23 mouse cellular contexts compared by ENCODE assay signal in the genomic region with DNA sequence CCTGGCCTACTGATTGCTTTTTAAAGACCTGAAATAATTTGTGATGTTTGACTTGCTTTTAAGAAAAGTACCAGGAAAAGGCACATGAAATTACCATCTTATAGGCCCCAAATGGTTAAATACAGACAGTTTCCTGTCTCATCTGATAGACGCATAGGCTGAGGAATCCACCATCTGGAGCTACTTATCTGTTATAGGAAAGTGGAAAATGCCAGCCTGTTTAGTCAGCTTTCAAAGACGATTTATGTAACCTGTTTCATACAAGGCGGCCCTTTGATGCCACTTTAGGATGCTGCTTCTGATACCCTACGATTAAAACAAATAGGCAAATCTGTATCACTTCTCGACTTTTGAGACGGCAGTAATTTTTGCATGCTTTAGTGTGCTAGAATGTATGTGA. TPM values are rescaled to one million over a fixed set of nuclear protein-coding genes. Genes with fewer than 3 reads are reported as not detected.
DNase-seq lines count a peak whose midpoint lies in the region; ATAC-seq and TF ChIP-seq lines count a peak whose summit lies in the region.
"Had no signal": no experiment of that assay in that cellular context is flagged by ENCODE, and none has a peak within 500 bp of the region (broad histone marks: within the 10 kb centered on the region; RNA-seq: fewer than 3 reads in every experiment).

No protein-coding gene starts in this region.

- no peak for TF ChIP-seq POLR2A in brain, embryonic 14.5 days (IDR thresholded peaks at IDR 0.05; ENCODE audit: borderline replicate concordance, extremely low read depth, insufficient read depth, insufficient read length, poor library complexity, severe bottlenecking)

- H3K27ac ChIP-seq in forebrain, embryonic 14.5 days (ENCODE audit: low read depth, low read length) = no peak overlapping the region
- no peak overlapping the region for H3K27ac ChIP-seq in forebrain, embryonic 12.5 days
- H3K27ac ChIP-seq: hindbrain, embryonic 14.5 days; kidney, postnatal 0 days; neural tube, embryonic 13.5 days had no signal

- no peak overlapping the region for H3K4me3 ChIP-seq in forebrain, embryonic 14.5 days (ENCODE audit: low read depth, low read length)
- H3K4me3 ChIP-seq in forebrain, embryonic 12.5 days (replicated peaks) = no peak overlapping the region
- H3K4me3 ChIP-seq: myocyte; neural tube, embryonic 13.5 days had no signal

- ATAC-seq in forebrain, embryonic 14.5 days = no peak
- ATAC-seq in forebrain, embryonic 12.5 days (ENCODE audit: low FRiP score) = no peak
- ATAC-seq: inflammation-experienced regulatory T-cells, adult 6 months; midbrain, embryonic 16.5 days had no signal

- no peak overlapping the region for H3K9ac ChIP-seq in forebrain, embryonic 14.5 days (ENCODE audit: low read length)
- H3K9ac ChIP-seq in forebrain, embryonic 12.5 days = no peak overlapping the region
- H3K9ac ChIP-seq: hindbrain, embryonic 14.5 days; neural tube, embryonic 13.5 days had no signal

- peak; percentile 37 for DNase-seq in forebrain, embryonic 14.5 days (ENCODE audit: low spot score)
- peak; percentile 7 for DNase-seq in right cerebral cortex, adult 18-20 months
- no peak for DNase-seq in right cerebral cortex, postnatal 10 days (ENCODE audit: low spot score in 2 of 2)
- peak; percentile 48 for DNase-seq in brain, embryonic 14.5 days (ENCODE audit: low read depth)
- no peak for DNase-seq in cerebellum, postnatal 25 days
- DNase-seq in gastrocnemius, postnatal 25 days = no peak
- DNase-seq: adrenal gland, adult 8-10 months; B cell, adult 2 months; cerebellum, postnatal 10 days; gastrocnemius, postnatal 36 days; left cerebral cortex, postnatal 4 days; lung, postnatal 4 days; retina, postnatal 1 day had no signal

- no peak for TF ChIP-seq CTCF in brain, embryonic 14.5 days (IDR thresholded peaks at IDR 0.05; ENCODE audit: borderline replicate concordance, extremely low read depth, insufficient read depth, insufficient read length)

- no peaks in the 10 kb centered on the region for H3K27me3 ChIP-seq in forebrain, embryonic 14.5 days (replicated peaks; ENCODE audit: control insufficient read depth, insufficient read depth, low read length)
- H3K27me3 ChIP-seq in forebrain, embryonic 12.5 days = no peaks in the 10 kb centered on the region
- H3K27me3 ChIP-seq: CH12.LX; neural tube, embryonic 13.5 days had no signal

- H3K9me3 ChIP-seq in forebrain, embryonic 14.5 days (replicated peaks; ENCODE audit: control insufficient read depth, low read length) = no peaks in the 10 kb centered on the region
- H3K9me3 ChIP-seq in forebrain, embryonic 12.5 days = no peaks in the 10 kb centered on the region
- H3K9me3 ChIP-seq: G1E; neural tube, embryonic 13.5 days had no signal

- 87% methylated on average over 6 of the region's 6 CpGs for WGBS in forebrain, embryonic 14.5 days
- 84% methylated on average over 6 of the region's 6 CpGs for WGBS in forebrain, embryonic 12.5 days

- H3K36me3 ChIP-seq in forebrain, embryonic 14.5 days (ENCODE audit: control insufficient read depth, insufficient read depth, low read length) = 0 out of 2 replicates have a peak, but pooled peaks cover 5% of the 10 kb centered on the region
- H3K36me3 ChIP-seq in forebrain, embryonic 12.5 days (replicated peaks) = peaks cover 7% of the 10 kb centered on the region
- H3K36me3 ChIP-seq: G1E had no signal

- no peak overlapping the region for H3K4me2 ChIP-seq in forebrain, embryonic 14.5 days (ENCODE audit: low read length)
- H3K4me2 ChIP-seq in forebrain, embryonic 12.5 days = no peak overlapping the region
- H3K4me2 ChIP-seq: hindbrain, embryonic 14.5 days; neural tube, embryonic 13.5 days had no signal

- no peaks in the 10 kb centered on the region for H3K4me1 ChIP-seq in forebrain, embryonic 14.5 days (ENCODE audit: control insufficient read depth, insufficient read depth, low read length)
- no peaks in the 10 kb centered on the region for H3K4me1 ChIP-seq in forebrain, embryonic 12.5 days
- H3K4me1 ChIP-seq: neural tube, embryonic 13.5 days had no signal

RNA-seq across cellular contexts. Expression of a gene that starts 37.1 kb away (rescaled TPM):
- 0.57 and 1.1 TPM in 2 replicates for polyA plus RNA-seq in forebrain, embryonic 14.5 days (2014; fragmentation: Nextera tagmentation; extraction: Ambion mirVana)
- 1.7 and 1.9 TPM in 2 replicates for polyA plus RNA-seq in forebrain, embryonic 12.5 days (2016; fragmentation: Nextera tagmentation; extraction: Ambion mirVana)
- 1.6 and 1.9 TPM in 2 replicates for polyA plus RNA-seq in brain, embryonic 14.5 days (2012; rRNA removed)
- 10 to 100 TPM in 1 of 2 experiments, 1 to 10 TPM in 1; 7.4 to 15.8 TPM for total RNA-seq in gastrocnemius, postnatal 25 days (2021)
- total RNA-seq: megakaryocyte-erythroid progenitor cell, adult 5-6 weeks had no signal
- polyA plus RNA-seq: G1E had no signal

Comparison
In these comparisons a context has a peak if more than half of its experiments do, and no peak if none do; other contexts are left out.
1. DNase-seq: peak in forebrain, embryonic 14.5 days (single experiment), right cerebral cortex, adult 18-20 months (single experiment) and brain, embryonic 14.5 days (single experiment); none in right cerebral cortex, postnatal 10 days (0 of 2), cerebellum, postnatal 25 days (0 of 2) and gastrocnemius, postnatal 25 days (single experiment).